Mouse (Mus musculus) kidney, adult 8-10 months (tissue): Measurements from ENCODE around the gene Tph1.
"Not testable (repeated sequence)": the region's sequence is repeated elsewhere in the genome, so short reads cannot be mapped to it uniquely, and the experiment has no call there.

Experiments used
- DNase-seq, 2 experiments: peaks; one replicate each; pipeline ENCODE4 v3.0.0; 2022

The Tph1 gene

GRCm38 (mm10) chr7:46672160-46672672, at the start of gene Tph1:
TSS of gene Tph1 (minus strand) at chr7:46672537.
- DNase-seq, result no peak

GRCm38 (mm10) chr7:46720460-46720859, 48.1 kb upstream of the Tph1 start:
- DNase-seq, result no peak

- DNase-seq, result peak in 1 of 2 experiments; percentile 19
These were observed 47.2 kb upstream of the Tph1 start for GRCm38 (mm10) chr7:46719526-46719925.

- no peak for DNase-seq
These were observed 46.4 kb upstream of the Tph1 start for GRCm38 (mm10) chr7:46718591-46719270.

- peak; percentile 24 to 45 for DNase-seq
These were observed 44.6 kb upstream of the Tph1 start for GRCm38 (mm10) chr7:46716897-46717296.

GRCm38 (mm10) chr7:46715600-46715999, 43.3 kb upstream of the Tph1 start, which contains the start of gene Saa3:
TSS of gene Saa3 (minus strand) at chr7:46715700.
- DNase-seq, result no peak

- DNase-seq, result peak; percentile 27 to 56
These were observed 42.2 kb upstream of the Tph1 start for GRCm38 (mm10) chr7:46714518-46714917.

- no peak for DNase-seq
These were observed 39.9 kb upstream of the Tph1 start for GRCm38 (mm10) chr7:46712250-46712649.

GRCm38 (mm10) chr7:46710390-46710844, 38.1 kb upstream of the Tph1 start, which contains the start of gene Saal1:
TSS of gene Saal1 (minus strand) at chr7:46710680.
- peak; percentile 63 to 79 for DNase-seq

GRCm38 (mm10) chr7:46700521-46701025, 28.2 kb upstream of the Tph1 start:
- DNase-seq, result no peak

- DNase-seq, result no peak
These were observed 24.4 kb upstream of the Tph1 start for GRCm38 (mm10) chr7:46696754-46697153.

- no peak for DNase-seq
These were observed 14.5 kb upstream of the Tph1 start for GRCm38 (mm10) chr7:46686827-46687226.

- DNase-seq, result no peak
These were observed 8.4 kb upstream of the Tph1 start for GRCm38 (mm10) chr7:46680732-46681131.

GRCm38 (mm10) chr7:46679044-46679443, 6.7 kb upstream of the Tph1 start:
- not testable (repeated sequence) for DNase-seq

- DNase-seq, result no peak
These were observed 6.1 kb upstream of the Tph1 start for GRCm38 (mm10) chr7:46678417-46678816.

- no peak for DNase-seq
These were observed 4.5 kb upstream of the Tph1 start for GRCm38 (mm10) chr7:46676808-46677360.

GRCm38 (mm10) chr7:46675886-46676285, 3.5 kb upstream of the Tph1 start:
- DNase-seq, result no peak

GRCm38 (mm10) chr7:46675061-46675460, 2.7 kb upstream of the Tph1 start:
- DNase-seq, result no peak

GRCm38 (mm10) chr7:46667256-46667655, 5.1 kb downstream of the Tph1 start:
- DNase-seq, result no peak

- peak in 1 of 2 experiments; percentile 28 for DNase-seq
These were observed 7.1 kb downstream of the Tph1 start for GRCm38 (mm10) chr7:46665236-46665635.

GRCm38 (mm10) chr7:46661591-46662090, 10.7 kb downstream of the Tph1 start:
- no peak for DNase-seq

- no peak for DNase-seq
These were observed 20.1 kb downstream of the Tph1 start for GRCm38 (mm10) chr7:46652279-46652678.

- DNase-seq, result not testable (repeated sequence)
These were observed 22.1 kb downstream of the Tph1 start for GRCm38 (mm10) chr7:46650231-46650630.
